Mouse (Mus musculus): Measurements from ENCODE around the gene Clns1a.

The Clns1a gene

GRCm38 (mm10) chr7:97766406-97767166, 70.2 kb downstream of the Clns1a start:
- no peak for DNase-seq (ENCODE audit: low spot score in 2 of 2)

DNA sequence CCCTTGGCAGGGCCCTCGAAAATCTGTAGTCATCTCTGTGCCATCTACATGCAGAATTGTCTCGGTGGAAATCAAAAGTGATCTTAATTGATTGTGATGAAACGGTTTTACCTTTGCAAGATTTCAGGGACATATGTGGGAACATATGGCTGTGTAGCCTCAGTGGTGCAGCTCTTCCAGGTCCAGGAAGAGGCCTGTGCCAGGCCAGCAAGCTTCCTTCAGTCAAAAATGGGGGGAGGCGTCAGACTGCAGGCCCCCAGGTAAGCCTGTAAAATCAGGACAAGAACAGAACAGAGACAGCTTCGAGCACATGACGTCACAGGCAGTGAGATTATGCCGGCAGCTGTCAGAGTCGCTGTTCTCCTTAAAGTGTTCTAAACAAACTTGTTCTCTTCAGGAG, 71.4 kb downstream of the Clns1a start:
- peak in 1 of 2 experiments; percentile 22 for DNase-seq (ENCODE audit: low spot score in 2 of 2)

DNA sequence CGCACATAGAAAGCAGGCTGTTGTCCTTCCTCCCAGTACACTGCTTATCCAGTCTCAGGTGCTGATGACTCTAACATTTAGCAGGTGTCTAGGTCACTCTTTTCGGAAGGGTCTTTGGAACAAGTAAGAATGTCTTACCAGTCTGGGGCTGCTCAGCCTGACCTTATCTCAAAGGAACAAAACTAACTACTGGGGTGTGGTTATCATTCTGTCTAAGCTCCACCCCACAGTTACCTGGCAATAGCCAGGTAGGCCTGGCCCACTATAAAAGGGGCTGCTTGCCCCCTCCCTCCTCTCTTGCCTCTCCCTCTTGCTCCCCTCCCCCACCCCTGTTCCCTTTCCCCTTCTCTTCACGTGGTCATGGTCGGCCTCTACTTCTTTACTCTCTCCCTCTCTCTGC, 72.6 kb downstream of the Clns1a start:
- peak in 1 of 2 experiments; percentile 16 for DNase-seq (ENCODE audit: low spot score in 2 of 2)
